Mouse (Mus musculus) lung, adult 2 months (tissue): Measurements from ENCODE around the gene Tyro3. TPM values are rescaled to one million over a fixed set of nuclear protein-coding genes. Genes with fewer than 3 reads are reported as not detected.

Source experiments
- DNase-seq: peaks from one replicate; pipeline ENCODE4 v3.0.0; 2022
- H3K4me1 ChIP-seq: fragments of 200-500 bp; 2 replicates; pipeline ENCODE4 v1.6.1; 2011; ENCODE audit warnings: low read length; ENCODE audit not compliant: control insufficient read depth, insufficient read depth
- H3K4me3 ChIP-seq: fragments of 200-500 bp; replicated peaks from 2 replicates; pipeline ENCODE3; 2011; ENCODE audit warnings: low read depth, mild to moderate bottlenecking, control low read depth, low read length; ENCODE audit errors: extremely low read depth
- CTCF ChIP-seq: fragments of 200-500 bp; IDR thresholded peaks from 2 replicates; pipeline ENCODE4 v1.5.1; 2011; ENCODE audit warnings: mild to moderate bottlenecking, low read length, control low read depth; ENCODE audit not compliant: insufficient read depth
- POLR2A ChIP-seq: fragments of 200-500 bp; IDR thresholded peaks from 2 replicates; pipeline ENCODE4 v1.6.1; 2011; ENCODE audit warnings: low read depth, mild to moderate bottlenecking, control low read depth, low read length, borderline replicate concordance; ENCODE audit errors: extremely low read depth
- whole genome bisulfite sequencing: fragments of 180-500 bp; shearing (Covaris S2); methylation state at CpG from one replicate; pipeline ENCODE4 v1.1.7; 2018; 5-methylcytosine and 5-hydroxymethylcytosine counted together
- polyA plus RNA-seq: library from polyadenylated mRNA; depleted of rRNA; stranded (reverse); fragments of >200 nt; gene quantifications from 2 replicates; pipeline ENCODE4 v1.2.3, GENCODE M21; 2012

Tyro3 gene
- polyA plus RNA-seq, 1 experiment, result 16.4 TPM

DNA sequence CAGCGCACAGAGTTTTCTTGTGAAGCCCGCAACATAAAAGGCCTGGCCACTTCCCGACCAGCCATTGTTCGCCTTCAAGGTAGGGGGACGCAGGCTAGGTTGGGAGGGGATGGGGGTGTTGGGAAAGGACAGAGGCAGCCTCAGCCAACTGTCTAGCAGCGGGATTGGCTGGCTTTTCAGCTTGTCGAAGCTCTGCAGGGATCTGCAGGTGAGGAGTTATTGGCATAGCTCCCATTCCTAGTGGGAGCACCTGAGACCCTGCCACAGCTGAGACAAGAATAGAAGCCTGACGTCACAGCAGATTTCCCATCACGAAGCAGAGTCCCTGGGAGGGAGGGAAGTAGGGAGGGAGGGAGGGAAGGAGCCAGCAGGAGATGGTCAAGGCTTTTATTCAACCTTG, 7.2 kb downstream of the Tyro3 start:
- peaks cover 2% of the 10 kb centered on the region; the same call in 1 of the 2 replicates for H3K4me1 ChIP-seq
- TF ChIP-seq CTCF, result no peak
- TF ChIP-seq POLR2A, result no peak
- DNase-seq, result no peak

DNA sequence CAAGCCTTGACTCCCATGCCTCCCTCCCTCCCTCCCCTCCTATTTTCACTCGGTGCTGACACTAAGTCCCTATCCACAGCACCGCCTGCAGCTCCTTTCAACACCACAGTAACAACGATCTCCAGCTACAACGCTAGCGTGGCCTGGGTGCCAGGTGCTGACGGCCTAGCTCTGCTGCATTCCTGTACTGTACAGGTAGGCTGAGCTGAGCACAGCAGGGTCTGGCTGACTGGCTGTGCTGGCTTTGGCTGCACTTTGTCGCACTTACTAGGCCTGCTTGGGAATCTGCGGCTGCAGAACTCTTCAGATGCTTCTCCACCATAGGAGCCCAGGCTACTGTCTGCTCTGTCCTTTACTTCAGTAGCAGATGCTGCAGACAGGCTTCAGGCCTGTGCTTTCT, 8.0 kb downstream of the Tyro3 start:
- TF ChIP-seq CTCF (no peak), POLR2A (no peak)
- no peaks in the 10 kb centered on the region for H3K4me1 ChIP-seq
- WGBS, result 79% methylated on average over 8 of the region's 8 CpGs
- no peak for DNase-seq
- H3K4me3 ChIP-seq, result no peak overlapping the region

More for the DNA sequence above, 7.2 kb downstream of the Tyro3 start:
- 69% methylated on average over 9 of the region's 9 CpGs for WGBS
- no peak overlapping the region for H3K4me3 ChIP-seq

- no peak for DNase-seq
- no peak for TF ChIP-seq POLR2A
- no peak for TF ChIP-seq CTCF
- 56% methylated on average over 4 of the region's 4 CpGs for WGBS
- Histone ChIP-seq H3K4me3 (no peak overlapping the region), H3K4me1 (no peaks in the 10 kb centered on the region)
Measured at GRCm38 (mm10) chr2:119808438-119808837, 10.9 kb downstream of the Tyro3 start.

DNA sequence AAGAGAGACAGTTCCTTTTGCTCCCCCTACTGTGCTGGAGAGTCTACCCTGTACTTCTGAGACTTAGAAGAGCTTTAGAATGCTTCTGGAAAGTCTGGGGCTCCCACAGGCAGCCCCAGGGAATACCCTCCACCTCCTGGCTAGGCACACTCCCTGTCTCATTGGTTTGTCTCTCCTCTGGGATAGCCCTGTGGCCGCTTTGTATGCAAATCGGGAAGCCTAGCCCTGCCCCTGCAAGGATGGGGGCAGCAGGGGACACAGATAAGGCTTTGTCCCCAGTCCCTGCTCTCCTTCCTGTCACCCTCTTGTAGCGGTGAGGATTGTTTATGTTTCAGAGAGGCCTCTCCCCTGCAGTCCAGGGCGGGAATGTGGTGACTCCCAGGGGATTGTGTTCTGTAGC, 11.3 kb downstream of the Tyro3 start:
- DNase-seq, result no peak
- WGBS, result 32% methylated on average over 4 of the region's 4 CpGs
- H3K4me3 ChIP-seq, result no peak overlapping the region
- TF ChIP-seq POLR2A, result no peak
- no peak for TF ChIP-seq CTCF
- H3K4me1 ChIP-seq, result no peaks in the 10 kb centered on the region

DNA sequence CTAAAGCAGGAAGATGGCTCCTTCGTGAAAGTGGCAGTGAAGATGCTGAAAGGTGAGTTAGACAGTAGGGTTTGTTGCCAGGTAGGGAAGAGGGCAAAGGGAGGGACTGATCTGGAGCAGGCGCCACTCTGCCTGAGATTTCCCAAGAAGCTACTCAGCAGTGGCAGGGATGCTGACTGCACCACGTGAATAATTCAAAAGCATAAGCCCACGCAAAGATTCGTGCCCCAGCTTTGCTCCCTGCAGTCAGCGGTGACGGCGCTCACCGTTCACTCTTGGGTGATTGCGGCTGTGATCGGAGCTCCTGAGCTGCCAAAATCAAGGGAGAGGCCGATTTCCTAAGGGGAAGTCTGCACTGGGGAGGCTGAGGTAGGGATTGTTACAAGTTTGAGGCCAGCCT, 13.4 kb downstream of the Tyro3 start:
- DNase-seq, result no peak
- WGBS, result 88% methylated on average over 12 of the region's 12 CpGs
- no peak for TF ChIP-seq POLR2A
- no peak for TF ChIP-seq CTCF
- no peak overlapping the region for H3K4me3 ChIP-seq
- H3K4me1 ChIP-seq, result no peaks in the 10 kb centered on the region

DNA sequence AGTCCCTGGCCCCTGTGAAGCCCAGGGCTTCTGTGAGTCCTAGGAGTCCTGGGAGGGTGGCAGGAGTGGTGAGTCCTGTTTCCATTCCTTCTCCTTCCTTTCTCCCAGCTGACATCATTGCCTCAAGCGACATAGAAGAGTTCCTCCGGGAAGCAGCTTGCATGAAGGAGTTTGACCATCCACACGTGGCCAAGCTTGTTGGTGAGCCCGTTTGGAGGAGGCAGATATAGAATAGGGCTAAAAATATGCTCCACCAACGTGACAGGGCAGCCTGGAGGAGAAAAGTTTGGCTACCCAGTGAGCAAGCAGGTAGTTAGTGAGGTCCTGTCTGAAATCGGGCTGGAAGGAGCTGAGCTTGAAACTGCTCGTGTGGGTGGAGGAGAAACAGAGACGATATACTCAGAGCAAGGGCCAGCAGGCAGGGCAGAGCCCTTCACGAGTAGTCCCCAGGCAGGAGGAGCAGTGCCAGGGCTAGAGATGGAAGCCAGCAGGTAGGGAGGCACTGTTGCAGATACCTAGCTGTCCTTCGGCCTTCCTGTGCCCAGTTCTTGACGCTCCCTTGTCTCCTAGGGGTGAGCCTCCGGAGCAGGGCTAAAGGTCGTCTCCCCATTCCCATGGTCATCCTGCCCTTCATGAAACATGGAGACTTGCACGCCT, 14.1 kb downstream of the Tyro3 start:
- WGBS, result 88% methylated on average over 14 of the region's 14 CpGs
- Histone ChIP-seq H3K4me1 (no peaks in the 10 kb centered on the region), H3K4me3 (no peak overlapping the region)
- TF ChIP-seq CTCF (no peak), POLR2A (no peak)
- DNase-seq, result no peak

DNA sequence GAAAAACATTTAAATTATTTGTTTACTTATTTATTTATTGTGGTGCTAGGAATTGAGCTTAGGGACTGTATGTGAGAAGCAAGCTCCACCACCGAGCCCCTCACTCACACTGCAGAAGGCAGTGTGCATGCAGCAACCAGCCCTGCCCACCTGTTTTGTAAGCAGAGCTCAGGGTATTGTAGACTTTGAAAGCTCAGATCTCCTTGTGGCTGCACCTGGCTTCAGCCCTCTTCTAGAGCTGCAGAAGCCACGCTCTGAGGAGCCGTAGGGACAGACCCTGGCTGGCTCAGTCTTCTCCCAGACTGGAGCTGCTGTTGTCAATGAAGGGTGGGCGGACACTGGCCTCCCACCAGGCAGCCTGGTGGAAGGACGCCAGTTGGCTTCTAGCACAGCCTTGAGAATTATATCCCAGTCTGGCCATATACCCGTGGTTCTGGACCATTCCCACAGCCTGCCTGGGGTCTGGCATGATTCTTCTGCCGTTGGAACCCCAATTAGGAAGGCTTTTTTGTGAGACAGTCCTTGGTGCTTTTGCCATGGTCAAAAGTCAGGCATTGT, 16.9 kb downstream of the Tyro3 start:
- 69% methylated on average over 7 of the region's 7 CpGs for WGBS

DNA sequence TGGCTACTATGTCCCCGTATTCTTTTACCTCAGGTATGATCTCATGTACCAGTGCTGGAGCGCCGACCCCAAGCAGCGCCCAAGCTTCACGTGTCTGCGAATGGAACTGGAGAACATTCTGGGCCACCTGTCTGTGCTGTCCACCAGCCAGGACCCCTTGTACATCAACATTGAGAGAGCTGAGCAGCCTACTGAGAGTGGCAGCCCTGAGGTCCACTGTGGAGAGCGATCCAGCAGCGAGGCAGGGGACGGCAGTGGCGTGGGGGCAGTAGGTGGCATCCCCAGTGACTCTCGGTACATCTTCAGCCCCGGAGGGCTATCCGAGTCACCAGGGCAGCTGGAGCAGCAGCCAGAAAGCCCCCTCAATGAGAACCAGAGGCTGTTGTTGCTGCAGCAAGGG, 19.1 kb downstream of the Tyro3 start:
- TF ChIP-seq POLR2A (no peak), CTCF (no peak)
- 95% methylated on average over 13 of the region's 13 CpGs for WGBS
- Histone ChIP-seq H3K4me3 (no peak overlapping the region), H3K4me1 (no peaks in the 10 kb centered on the region)
- DNase-seq, result no peak

More for the DNA sequence above, 16.9 kb downstream of the Tyro3 start:
- no peak overlapping the region for H3K4me3 ChIP-seq
- no peak for DNase-seq
- no peak for TF ChIP-seq CTCF
- no peak for TF ChIP-seq POLR2A
- H3K4me1 ChIP-seq, result no peaks in the 10 kb centered on the region

DNA sequence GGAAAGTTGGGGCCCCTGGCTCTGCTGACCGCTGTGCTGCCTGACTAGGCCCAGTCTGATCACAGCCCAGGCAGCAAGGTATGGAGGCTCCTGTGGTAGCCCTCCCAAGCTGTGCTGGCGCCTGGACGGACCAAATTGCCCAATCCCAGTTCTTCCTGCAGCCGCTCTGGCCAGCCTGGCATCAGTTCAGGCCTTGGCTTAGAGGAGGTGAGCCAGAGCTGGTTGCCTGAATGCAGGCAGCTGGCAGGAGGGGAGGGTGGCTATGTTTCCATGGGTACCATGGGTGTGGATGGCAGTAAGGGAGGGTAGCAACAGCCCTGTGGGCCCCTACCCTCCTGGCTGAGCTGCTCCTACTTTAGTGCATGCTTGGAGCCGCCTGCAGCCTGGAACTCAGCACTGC, 19.5 kb downstream of the Tyro3 start:
- Histone ChIP-seq H3K4me1 (no peaks in the 10 kb centered on the region), H3K4me3 (no peak overlapping the region)
- TF ChIP-seq CTCF (no peak), POLR2A (no peak)
- 86% methylated on average over 5 of the region's 5 CpGs for WGBS
- no peak for DNase-seq

- Histone ChIP-seq H3K4me3 (no peak overlapping the region), H3K4me1 (no peaks in the 10 kb centered on the region)
- TF ChIP-seq POLR2A (no peak), CTCF (no peak)
- no peak for DNase-seq
- 45% methylated on average over 9 of the region's 9 CpGs for WGBS
Measured at GRCm38 (mm10) chr2:119818668-119819272, 21.2 kb downstream of the Tyro3 start.
